Mouse (Mus musculus): ENCODE results near the gene Pcnx3. TPM values are rescaled to one million over a fixed set of nuclear protein-coding genes. Genes with fewer than 3 reads are reported as not detected.
A peak's percentile ranks its signal among the peaks of the same experiment; 100 is the strongest.

Gene Pcnx3
- polyA plus RNA-seq, 1 experiment from 2014 or later, result 35.0 TPM

DNA sequence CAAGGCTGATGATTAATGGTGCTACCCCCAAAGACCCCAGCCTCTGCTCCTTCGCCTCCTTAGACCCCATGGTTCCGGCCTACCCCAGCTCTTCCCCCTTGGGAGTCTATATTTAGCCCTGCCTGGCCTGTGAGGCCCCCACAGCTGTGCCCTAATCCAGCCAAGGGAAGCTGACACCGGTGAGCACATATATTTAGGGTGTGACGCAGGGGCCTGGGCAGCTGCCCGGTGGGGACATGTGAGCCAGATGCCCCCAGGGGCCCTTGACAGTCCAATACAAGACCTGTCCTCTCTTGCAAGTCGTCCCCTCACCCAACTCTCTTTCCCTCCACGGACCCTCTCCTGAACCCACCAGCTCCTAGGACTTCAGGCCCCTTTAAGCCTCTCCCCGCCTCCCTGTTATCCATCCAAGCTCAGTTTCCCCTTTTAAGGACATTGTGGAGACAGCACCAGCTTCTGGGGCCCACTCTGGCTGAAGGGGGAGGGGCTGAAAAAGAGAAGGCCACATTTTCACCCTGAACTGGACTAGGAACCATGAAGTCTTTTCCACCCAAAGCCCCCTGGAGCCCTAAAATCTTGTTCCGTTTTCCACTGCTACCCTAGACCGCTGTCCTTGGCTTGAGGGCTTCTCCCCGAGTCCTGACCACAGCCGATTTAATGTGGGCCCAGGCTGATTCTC is 36.5 kb upstream of the Pcnx3 start:
- Histone ChIP-seq H3K9me3 (replicated peaks) (no peaks in the 10 kb centered on the region), H3K27me3 (no peaks in the 10 kb centered on the region; the same call in 1 of the 2 replicates), H3K4me1 (peaks cover 53% of the 10 kb centered on the region), H3K36me3 (peaks cover 53% of the 10 kb centered on the region), H3K4me3 (peak overlapping the region; percentile 39), H3K4me2 (replicated peaks) (peak overlapping the region; percentile 98), H3K27ac (no peak overlapping the region), H3K9ac (peak overlapping the region; percentile 66)
- WGBS, result 74% methylated on average over 12 of the region's 12 CpGs
- ATAC-seq (ENCODE audit: low FRiP score), result no peak

- H3K4me2 ChIP-seq (replicated peaks), result peak overlapping the region; percentile 98
- no peak for ATAC-seq (ENCODE audit: low FRiP score)
- peaks cover 47% of the 10 kb centered on the region for H3K4me1 ChIP-seq
- no peak overlapping the region for H3K9ac ChIP-seq
- H3K9me3 ChIP-seq (replicated peaks), result no peaks in the 10 kb centered on the region
- H3K27me3 ChIP-seq, result no peaks in the 10 kb centered on the region; the same call in 1 of the 2 replicates
- H3K4me3 ChIP-seq, result 0 out of 2 replicates have a peak overlapping the region, but pooled peaks have one; percentile 39
- no peak overlapping the region for H3K27ac ChIP-seq
- peaks cover 59% of the 10 kb centered on the region for H3K36me3 ChIP-seq
- 75% methylated on average over 7 of the region's 7 CpGs for WGBS
Observed at GRCm38 (mm10) chr19:5724549-5724941, 35.8 kb upstream of the Pcnx3 start.

GRCm38 (mm10) chr19:5723934-5724548 is 35.3 kb upstream of the Pcnx3 start:
- H3K27ac ChIP-seq, result no peak overlapping the region
- peak overlapping the region; percentile 98 for H3K4me2 ChIP-seq (replicated peaks)
- no peaks in the 10 kb centered on the region; the same call in 1 of the 2 replicates for H3K27me3 ChIP-seq
- 78% methylated on average over 4 of the region's 4 CpGs for WGBS
- no peak overlapping the region for H3K4me3 ChIP-seq
- peaks cover 47% of the 10 kb centered on the region for H3K4me1 ChIP-seq
- peaks cover 64% of the 10 kb centered on the region for H3K36me3 ChIP-seq
- H3K9me3 ChIP-seq (replicated peaks), result no peaks in the 10 kb centered on the region
- no peak overlapping the region for H3K9ac ChIP-seq
- no peak for ATAC-seq (ENCODE audit: low FRiP score)

GRCm38 (mm10) chr19:5722848-5723425 is 34.2 kb upstream of the Pcnx3 start:
- Histone ChIP-seq H3K27me3 (no peaks in the 10 kb centered on the region; the same call in 1 of the 2 replicates), H3K4me3 (no peak overlapping the region), H3K36me3 (peaks cover 73% of the 10 kb centered on the region), H3K4me1 (peaks cover 38% of the 10 kb centered on the region), H3K9me3 (replicated peaks) (no peaks in the 10 kb centered on the region), H3K4me2 (replicated peaks) (no peak overlapping the region), H3K9ac (no peak overlapping the region), H3K27ac (no peak overlapping the region)
- WGBS, result 91% methylated on average over 7 of the region's 7 CpGs
- ATAC-seq (ENCODE audit: low FRiP score), result no peak

GRCm38 (mm10) chr19:5721233-5721632 is 32.5 kb upstream of the Pcnx3 start:
- Histone ChIP-seq H3K9ac (no peak overlapping the region), H3K4me1 (peaks cover 36% of the 10 kb centered on the region), H3K27ac (no peak overlapping the region), H3K4me3 (no peak overlapping the region), H3K4me2 (replicated peaks) (no peak overlapping the region), H3K36me3 (peaks cover 75% of the 10 kb centered on the region), H3K27me3 (no peaks in the 10 kb centered on the region; the same call in 1 of the 2 replicates), H3K9me3 (replicated peaks) (no peaks in the 10 kb centered on the region)
- ATAC-seq (ENCODE audit: low FRiP score), result no peak
- WGBS, result 90% methylated on average over 6 of the region's 6 CpGs

DNA sequence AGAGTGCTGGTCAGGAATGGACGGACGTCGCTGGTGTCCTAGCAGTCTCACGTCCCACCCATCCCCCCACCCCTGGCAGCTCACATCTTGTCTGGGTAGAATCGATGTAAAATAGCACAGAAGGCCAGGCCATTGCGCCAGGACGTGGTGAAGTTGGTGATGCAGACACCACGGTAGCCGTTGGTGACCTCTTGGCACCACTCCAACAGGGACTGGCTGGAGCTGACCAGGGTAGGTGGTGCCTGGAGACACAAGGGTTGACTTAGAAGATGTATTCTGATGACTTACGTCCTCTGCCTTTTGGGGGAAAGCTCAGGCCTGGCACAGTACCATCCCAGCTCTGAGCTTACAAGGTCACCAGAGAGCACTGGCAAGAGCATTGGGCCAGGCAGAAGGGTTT is 28.2 kb upstream of the Pcnx3 start:
- Histone ChIP-seq H3K27ac (no peak overlapping the region), H3K9me3 (replicated peaks) (no peaks in the 10 kb centered on the region), H3K36me3 (peaks cover 69% of the 10 kb centered on the region), H3K27me3 (no peaks in the 10 kb centered on the region; the same call in 1 of the 2 replicates), H3K9ac (no peak overlapping the region), H3K4me3 (no peak overlapping the region), H3K4me2 (replicated peaks) (no peak overlapping the region), H3K4me1 (peaks cover 35% of the 10 kb centered on the region)
- ATAC-seq (ENCODE audit: low FRiP score), result 0 out of 2 replicates have a peak, but pooled peaks have one; percentile 7
- 59% methylated on average over 10 of the region's 10 CpGs for WGBS

GRCm38 (mm10) chr19:5715793-5716688 is 27.3 kb upstream of the Pcnx3 start:
- H3K27ac ChIP-seq, result no peak overlapping the region
- ATAC-seq (ENCODE audit: low FRiP score), result peak; percentile 70
- H3K9me3 ChIP-seq (replicated peaks), result no peaks in the 10 kb centered on the region
- peak overlapping the region; percentile 20; the same call in 1 of the 2 replicates for H3K9ac ChIP-seq
- peak overlapping the region; percentile 40 for H3K4me2 ChIP-seq (replicated peaks)
- peaks cover 35% of the 10 kb centered on the region for H3K4me1 ChIP-seq
- no peaks in the 10 kb centered on the region; the same call in 1 of the 2 replicates for H3K27me3 ChIP-seq
- H3K36me3 ChIP-seq, result peaks cover 60% of the 10 kb centered on the region
- 21% methylated on average over 43 of the region's 43 CpGs for WGBS
- H3K4me3 ChIP-seq, result peak overlapping the region; percentile 4; the same call in 1 of the 2 replicates

- Histone ChIP-seq H3K4me2 (replicated peaks) (no peak overlapping the region), H3K4me1 (peaks cover 35% of the 10 kb centered on the region), H3K27me3 (no peaks in the 10 kb centered on the region; the same call in 1 of the 2 replicates), H3K27ac (no peak overlapping the region), H3K9ac (0 out of 2 replicates have a peak overlapping the region, but pooled peaks have one; percentile 32), H3K36me3 (peaks cover 60% of the 10 kb centered on the region), H3K4me3 (no peak overlapping the region), H3K9me3 (replicated peaks) (no peaks in the 10 kb centered on the region)
- ATAC-seq (ENCODE audit: low FRiP score), result no peak
- WGBS, result 14% methylated on average over 2 of the region's 2 CpGs
Observed at GRCm38 (mm10) chr19:5713730-5714129, 25.0 kb upstream of the Pcnx3 start.

DNA sequence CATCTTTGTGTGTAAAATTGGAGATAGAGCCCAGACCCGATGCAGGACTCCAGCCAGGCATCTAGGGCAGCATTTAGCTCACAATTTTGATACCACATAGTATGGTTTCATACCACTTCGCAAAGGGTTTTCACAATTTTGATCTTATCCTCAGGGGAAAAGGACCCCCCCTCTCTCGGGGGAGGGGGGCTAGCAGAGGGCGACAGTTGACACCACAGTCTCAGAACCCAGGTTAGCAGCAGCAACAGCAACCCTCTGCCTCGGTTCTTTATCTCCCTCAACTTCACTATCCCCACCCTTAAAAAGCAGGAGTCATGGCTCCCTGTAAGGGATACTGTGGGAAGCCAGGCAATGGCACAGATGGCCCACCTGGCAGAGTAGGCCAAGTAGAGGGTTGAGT is 24.5 kb upstream of the Pcnx3 start:
- Histone ChIP-seq H3K27me3 (no peaks in the 10 kb centered on the region; the same call in 1 of the 2 replicates), H3K4me3 (no peak overlapping the region), H3K27ac (no peak overlapping the region), H3K4me2 (replicated peaks) (no peak overlapping the region), H3K9ac (0 out of 2 replicates have a peak overlapping the region, but pooled peaks have one; percentile 32), H3K4me1 (peaks cover 35% of the 10 kb centered on the region), H3K36me3 (peaks cover 60% of the 10 kb centered on the region), H3K9me3 (replicated peaks) (no peaks in the 10 kb centered on the region)
- ATAC-seq (ENCODE audit: low FRiP score), result no peak
- 77% methylated on average over 5 of the region's 5 CpGs for WGBS

- H3K9ac ChIP-seq, result no peak overlapping the region
- no peak for ATAC-seq (ENCODE audit: low FRiP score)
- no peak overlapping the region for H3K27ac ChIP-seq
- peaks cover 28% of the 10 kb centered on the region for H3K4me1 ChIP-seq
- no peak overlapping the region for H3K4me3 ChIP-seq
- 94% methylated on average over 14 of the region's 14 CpGs for WGBS
- no peaks in the 10 kb centered on the region for H3K9me3 ChIP-seq (replicated peaks)
- H3K36me3 ChIP-seq, result peaks cover 62% of the 10 kb centered on the region
- no peak overlapping the region for H3K4me2 ChIP-seq (replicated peaks)
- H3K27me3 ChIP-seq, result no peaks in the 10 kb centered on the region; the same call in 1 of the 2 replicates
Observed at GRCm38 (mm10) chr19:5711907-5712460, 23.3 kb upstream of the Pcnx3 start.

DNA sequence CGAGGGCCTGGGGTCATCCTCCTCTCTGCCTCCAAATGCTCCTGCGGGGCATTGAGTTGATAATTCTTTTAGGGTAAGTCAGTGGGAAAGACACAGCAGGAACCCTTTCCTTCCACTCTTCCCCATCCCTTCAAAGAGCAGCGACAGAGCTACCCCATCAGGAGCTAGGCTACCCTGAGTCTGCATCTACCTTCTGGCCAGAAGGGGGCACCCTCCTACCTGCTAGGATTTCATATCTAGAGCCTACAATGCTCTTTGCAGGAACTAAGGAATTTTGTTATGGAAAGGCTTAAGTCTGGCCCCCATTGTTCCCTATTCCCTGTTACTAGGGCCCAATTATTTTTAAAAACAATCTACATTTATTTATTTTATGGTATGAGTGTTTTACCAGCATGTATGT is 22.5 kb upstream of the Pcnx3 start:
- Histone ChIP-seq H3K27ac (no peak overlapping the region), H3K27me3 (no peaks in the 10 kb centered on the region), H3K36me3 (peaks cover 68% of the 10 kb centered on the region), H3K4me1 (peaks cover 20% of the 10 kb centered on the region), H3K9ac (no peak overlapping the region), H3K4me3 (no peak overlapping the region), H3K4me2 (replicated peaks) (no peak overlapping the region), H3K9me3 (replicated peaks) (no peaks in the 10 kb centered on the region)
- 9% methylated on average over 3 of the region's 3 CpGs for WGBS
- ATAC-seq (ENCODE audit: low FRiP score), result no peak

All from hindbrain, embryonic 12.5 days (tissue).